Mouse (Mus musculus) MEL (cell line): ENCODE data around the gene Rbms3.
A peak's percentile ranks its signal among the peaks of the same experiment; 100 is the strongest.

ENCODE experiments used
- CTCF ChIP-seq, 3 experiments: IDR thresholded peaks in 2 of 3; conservative IDR thresholded peaks in 1 of 3; 2 replicates each; pipeline ENCODE4 v1.5.1; 2011 to 2012; ENCODE audit warnings: low read length in 3 of 3, low read depth in 2 of 3, mild to moderate bottlenecking in 2 of 3, improper control_type of control experiment in 1 of 3, inconsistent platforms in 1 of 3, mixed read lengths in 1 of 3, moderate library complexity in 1 of 3; ENCODE audit not compliant: control insufficient read depth in 1 of 3, insufficient read depth in 1 of 3, poor library complexity in 1 of 3, severe bottlenecking in 1 of 3
- EP300 ChIP-seq, 2 experiments: IDR thresholded peaks; 2 replicates each; pipeline ENCODE4 v1.6.1; 2011; ENCODE audit warnings: improper control_type of control experiment in 2 of 2, low read length in 2 of 2, low read depth in 1 of 2, mild to moderate bottlenecking in 1 of 2
- ETS1 ChIP-seq: IDR thresholded peaks from 2 replicates; pipeline ENCODE4 v1.6.1; 2012; ENCODE audit warnings: low read depth, mild to moderate bottlenecking, inconsistent platforms, low read length, improper control_type of control experiment, moderate library complexity
- GABPA ChIP-seq: IDR thresholded peaks from 2 replicates; pipeline ENCODE4 v1.6.1; 2012; ENCODE audit warnings: low read depth, mild to moderate bottlenecking, inconsistent platforms, low read length, improper control_type of control experiment, moderate library complexity
- GATA1 ChIP-seq: IDR thresholded peaks from 2 replicates; pipeline ENCODE4 v1.6.1; 2011; ENCODE audit warnings: low read depth, low read length, improper control_type of control experiment
- KAT2A ChIP-seq: conservative IDR thresholded peaks from 2 replicates; pipeline ENCODE4 v1.6.1; 2012; ENCODE audit warnings: low read depth, low read length, improper control_type of control experiment, inconsistent platforms
- POLR2A ChIP-seq, 2 experiments: IDR thresholded peaks; 2 replicates each; pipeline ENCODE4 v1.6.1; 2011 to 2012; ENCODE audit warnings: low read length in 2 of 2, mild to moderate bottlenecking in 2 of 2, control low read depth in 1 of 2, improper control_type of control experiment in 1 of 2, low read depth in 1 of 2, moderate library complexity in 1 of 2; ENCODE audit not compliant: control insufficient read depth in 1 of 2, insufficient read depth in 1 of 2, poor library complexity in 1 of 2

DNA sequence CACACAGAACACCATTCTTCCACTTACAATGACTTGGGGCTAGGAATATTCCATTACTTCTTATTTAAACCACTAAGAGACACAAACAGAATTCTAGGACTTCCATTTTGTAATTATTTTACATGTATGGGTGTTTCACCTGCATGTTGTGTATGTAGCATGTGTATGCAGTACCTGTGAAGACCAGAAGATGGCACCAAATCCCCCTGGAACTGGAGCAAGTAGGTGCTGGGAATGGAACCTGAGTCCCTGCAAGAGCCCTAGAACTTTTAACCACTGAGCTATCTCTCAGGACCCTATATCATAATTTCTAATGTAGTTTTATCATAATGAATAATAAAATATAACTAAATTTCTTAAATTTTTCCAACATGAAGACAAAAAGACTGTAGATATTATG lies 319.9 kb downstream of the Rbms3 start:
- TF ChIP-seq ETS1 (no peak), CTCF (IDR thresholded peaks at IDR 0.05 in 2 of 3, conservative IDR thresholded peaks at IDR 0.05 in 1 of 3; ENCODE audit: control insufficient read depth in 1 of 3, insufficient read depth in 1 of 3, low read depth in 2 of 3, low read length in 3 of 3, poor library complexity in 1 of 3, severe bottlenecking in 1 of 3) (peak in 2 of 3 experiments; percentile 33 to 45; a peak in 4 of 6 replicates), GATA1 (no peak), EP300 (IDR thresholded peaks at IDR 0.05; ENCODE audit: low read depth in 1 of 2, low read length in 2 of 2) (no peak), POLR2A (IDR thresholded peaks at IDR 0.05; ENCODE audit: control insufficient read depth in 1 of 2, insufficient read depth in 1 of 2, low read depth in 1 of 2, low read length in 2 of 2, poor library complexity in 1 of 2) (no peak), KAT2A (no peak), GABPA (no peak)
